Comparison of ENCODE assay signal across 8 mouse cellular contexts in genomic region chr7:132813416-132814088, GRCm38 (mm10). TPM values are rescaled to one million over a fixed set of nuclear protein-coding genes. Genes with fewer than 3 reads are reported as not detected.
DNase-seq lines count a peak whose midpoint lies in the region; ATAC-seq and TF ChIP-seq lines count a peak whose summit lies in the region.

Fam53b (minus strand) TSS chr7:132813886.

- CTCF ChIA-PET in Patski (lab: Charles Lee) = interaction anchor here (1.1 to 1.9 kb wide), 4 partner anchors 35 to 158 kb away, joined by 3 to 6 read pairs (median 4); no protein-coding TSS in a partner anchor

- peak; percentile 46 for ATAC-seq in Patski
- peak; percentile 63 for ATAC-seq in hindbrain, embryonic 11.5 days (ENCODE audit: low FRiP score)

- POLR2A ChIA-PET in Patski (lab: Charles Lee) = interaction anchor here (1.2 to 1.5 kb wide), 3 partner anchors 12 to 142 kb away, joined by 3 to 4 read pairs (median 3); no protein-coding TSS in a partner anchor

- no peak for TF ChIP-seq CTCF in Patski (IDR thresholded peaks at IDR 0.05)

- peak within 1 kb of the TSS; percentile 88 for H3K4me2 ChIP-seq in hindbrain, embryonic 11.5 days (replicated peaks; ENCODE audit: low read depth, low read length)

- no peaks in the 10 kb centered on the region for H3K36me3 ChIP-seq in hindbrain, embryonic 11.5 days (ENCODE audit: control insufficient read depth, insufficient read depth, low read length)

- H3K4me1 ChIP-seq in hindbrain, embryonic 11.5 days (replicated peaks; ENCODE audit: control insufficient read depth, insufficient read depth, low read length) = peaks cover 13% of the 10 kb centered on the region

- no peaks in the 10 kb centered on the region for H3K27me3 ChIP-seq in Patski
- no peaks in the 10 kb centered on the region for H3K27me3 ChIP-seq in hindbrain, embryonic 11.5 days (ENCODE audit: control insufficient read depth, insufficient read depth, low read length)

- under 1% methylated on average over 79 of the region's 85 CpGs for WGBS in hindbrain, embryonic 11.5 days

- H3K27ac ChIP-seq in hindbrain, embryonic 11.5 days (ENCODE audit: low read depth, low read length) = peak within 1 kb of the TSS; percentile 80

- peak within 1 kb of the TSS; percentile 57 for H3K4me3 ChIP-seq in hindbrain, embryonic 11.5 days (ENCODE audit: low read depth, low read length)

- in situ Hi-C loops in Patski (cut with MboI; ENCODE audit: low pct_unique_long_range_greater_than_20kb) = loop anchor here (10.0 kb wide), 1 partner anchor 239 kb away; the partner anchor contains the start of gene Oat

- no peak for DNase-seq in Patski (ENCODE audit: low read depth, low spot score)
- DNase-seq in cerebellum, adult 9-10 months = peak; percentile 81
- peak in 1 of 2 experiments; percentile 73 for DNase-seq in frontal cortex, adult 2 months (ENCODE audit: extremely low spot score in 1 of 2, low spot score in 1 of 2)
- peak; percentile 83 for DNase-seq in hindbrain, embryonic 11.5 days (ENCODE audit: low spot score)
- peak; percentile 75 to 77 for DNase-seq in layer of hippocampus, postnatal 36 days
- DNase-seq in lung, postnatal 4 days = peak; percentile 84 to 90
- peak; percentile 64 to 71 for DNase-seq in right cerebral cortex, adult 2 months (ENCODE audit: low spot score in 2 of 2)
- DNase-seq in urinary bladder, postnatal 36 days (ENCODE audit: low spot score in 2 of 2) = peak; percentile 60 to 71

- H3K9ac ChIP-seq in hindbrain, embryonic 11.5 days (ENCODE audit: low read depth, low read length) = peak within 1 kb of the TSS; percentile 74

- no peaks in the 10 kb centered on the region for H3K9me3 ChIP-seq in hindbrain, embryonic 11.5 days (ENCODE audit: control insufficient read depth, low read length)

RNA-seq across cellular contexts. Expression of gene Fam53b, which starts in this region (rescaled TPM):
- polyA plus RNA-seq in Patski (2021) = 36.3 TPM
- 14.7 and 18.2 TPM in 2 replicates for polyA plus RNA-seq in frontal cortex, adult 2 months (2012; rRNA removed)
- polyA plus RNA-seq in hindbrain, embryonic 11.5 days (2014; fragmentation: Nextera tagmentation; extraction: Ambion mirVana) = 16.9 and 17.0 TPM in 2 replicates
- 10 to 100 TPM; 46.4 to 53.3 TPM for total RNA-seq in layer of hippocampus, postnatal 36 days (2021)
